Mouse (Mus musculus) intestine, postnatal 0 days (tissue): Measurements from ENCODE around the gene Gga2. TPM values are rescaled to one million over a fixed set of nuclear protein-coding genes. Genes with fewer than 3 reads are reported as not detected.

Experiments used
- ATAC-seq: fragments of 200-750 bp; cut with Nextera tagmentation; 2 replicates; pipeline ENCODE4 v1.8.0; 2017; ENCODE audit warnings: mild to moderate bottlenecking, moderate TSS enrichment, moderate library complexity
- H3K27ac ChIP-seq: fragments of 300-500 bp; sonication (generic); 2 replicates; pipeline ENCODE4 v1.5.1; 2014; ENCODE audit warnings: mild to moderate bottlenecking, low read depth, low read length, moderate library complexity
- H3K27me3 ChIP-seq: fragments of 300-500 bp; sonication (generic); replicated peaks from 2 replicates; pipeline ENCODE4 v1.6.1; 2014; ENCODE audit warnings: low read length, mixed read lengths; ENCODE audit not compliant: control insufficient read depth, insufficient read depth
- H3K36me3 ChIP-seq: fragments of 300-500 bp; sonication (generic); 2 replicates; pipeline ENCODE4 v1.6.1; 2014; ENCODE audit warnings: mild to moderate bottlenecking, moderate library complexity; ENCODE audit not compliant: control insufficient read depth, insufficient read depth
- H3K4me1 ChIP-seq: fragments of 300-500 bp; sonication (generic); replicated peaks from 2 replicates; pipeline ENCODE4 v1.6.1; 2014; ENCODE audit warnings: antibody characterized with exemption, low read length, mixed read lengths; ENCODE audit not compliant: control insufficient read depth, insufficient read depth
- H3K4me2 ChIP-seq: fragments of 300-500 bp; sonication (generic); replicated peaks from 2 replicates; pipeline ENCODE4 v1.6.1; 2014; ENCODE audit warnings: low read depth, mild to moderate bottlenecking, moderate library complexity
- H3K4me3 ChIP-seq: fragments of 300-500 bp; sonication (generic); 2 replicates; pipeline ENCODE4 v1.5.1; 2014; ENCODE audit warnings: low read depth, low read length
- H3K9ac ChIP-seq: fragments of 300-500 bp; sonication (generic); 2 replicates; pipeline ENCODE4 v1.6.1; 2014; ENCODE audit warnings: mild to moderate bottlenecking, low read depth, low read length
- H3K9me3 ChIP-seq: fragments of 300-500 bp; sonication (generic); 2 replicates; pipeline ENCODE4 v1.6.1; 2016; ENCODE audit warnings: mixed run types; ENCODE audit not compliant: control insufficient read depth
- CTCF ChIP-seq: sonication (generic); IDR thresholded peaks from 2 replicates; pipeline ENCODE4 v1.5.1; 2016; ENCODE audit warnings: low read depth, mild to moderate bottlenecking, control low read depth, antibody characterized with exemption, moderate library complexity
- WGBS: fragments of 180-500 bp; shearing (Covaris S2); extraction: QIAGEN DNeasy Blood & Tissue Kit; methylation state at CpG from one replicate; pipeline ENCODE4 v1.1.7; 2014; 5-methylcytosine and 5-hydroxymethylcytosine counted together
- polyA plus RNA-seq: library from polyadenylated mRNA; unstranded; fragments of >200 nt; fragmentation: Nextera tagmentation; extraction: Ambion mirVana; gene quantifications from 2 replicates; pipeline ENCODE4 v1.2.1, GENCODE M21; 2015

Gene Gga2
- polyA plus RNA-seq, 1 experiment from 2014 or later, result 59.9 TPM

GRCm38 (mm10) chr7:121938124-121938891 lies 82.7 kb downstream of the Gga2 start:
- no peaks in the 10 kb centered on the region for H3K27me3 ChIP-seq
- H3K4me1 ChIP-seq, result 0 out of 2 replicates have a peak, but pooled peaks cover 3% of the 10 kb centered on the region
- H3K4me2 ChIP-seq, result no peak overlapping the region
- peaks cover 11% of the 10 kb centered on the region for H3K36me3 ChIP-seq
- H3K27ac ChIP-seq, result no peak overlapping the region
- no peak overlapping the region for H3K4me3 ChIP-seq
- no peaks in the 10 kb centered on the region for H3K9me3 ChIP-seq
- H3K9ac ChIP-seq, result no peak overlapping the region
- 85% methylated on average over 8 of the region's 8 CpGs for WGBS
- TF ChIP-seq CTCF, result no peak
- ATAC-seq, result no peak

GRCm38 (mm10) chr7:121936861-121937630 lies 84.0 kb downstream of the Gga2 start:
- Histone ChIP-seq H3K36me3 (peaks cover 12% of the 10 kb centered on the region), H3K9me3 (no peaks in the 10 kb centered on the region), H3K4me2 (no peak overlapping the region), H3K4me1 (0 out of 2 replicates have a peak, but pooled peaks cover 3% of the 10 kb centered on the region), H3K9ac (no peak overlapping the region), H3K27me3 (no peaks in the 10 kb centered on the region), H3K4me3 (no peak overlapping the region), H3K27ac (no peak overlapping the region)
- TF ChIP-seq CTCF, result no peak
- 77% methylated on average over 14 of the region's 14 CpGs for WGBS
- no peak for ATAC-seq

Other genes starting within 250 kb of the Gga2 start
- gene Scnn1b, start 156.2 kb downstream of the Gga2 start, polyA plus RNA-seq, result 0.27 and 0.52 TPM in 2 replicates
- gene Cog7, start 39.5 kb downstream of the Gga2 start, polyA plus RNA-seq, result 6.3 and 7.6 TPM in 2 replicates
- 26.3 and 29.3 TPM in 2 replicates for gene Ubfd1, start 46.0 kb upstream of the Gga2 start, polyA plus RNA-seq
- 7.1 and 8.0 TPM in 2 replicates for gene Ears2, start 46.0 kb upstream of the Gga2 start, polyA plus RNA-seq
- 956 and 957 TPM in 2 replicates for gene Ndufab1, start 80.7 kb upstream of the Gga2 start, polyA plus RNA-seq
- gene Palb2, start 111.8 kb upstream of the Gga2 start, polyA plus RNA-seq, result 3.9 and 4.5 TPM in 2 replicates
- gene Dctn5, start 111.8 kb upstream of the Gga2 start, polyA plus RNA-seq, result 59.4 and 64.7 TPM in 2 replicates
- 20.0 and 25.0 TPM in 2 replicates for gene Plk1, start 138.2 kb upstream of the Gga2 start, polyA plus RNA-seq
- 4.0 and 4.8 TPM in 2 replicates for gene Ern2, start 165.0 kb upstream of the Gga2 start, polyA plus RNA-seq
- gene Chp2, start 198.3 kb upstream of the Gga2 start, polyA plus RNA-seq, result 54.5 and 60.2 TPM in 2 replicates